Mouse (Mus musculus) adrenal gland, postnatal 25 days (tissue): ENCODE results near the gene Prex1. TPM values are rescaled to one million over a fixed set of nuclear protein-coding genes. Genes with fewer than 3 reads are reported as not detected.

Experiments
- DNase-seq: peaks from one replicate; pipeline ENCODE4 v3.0.0; 2021; ENCODE audit warnings: mixed read lengths
- total RNA-seq: library from RNA; stranded (reverse); gene quantifications from 2 replicates; pipeline ENCODE4 v1.2.3, GENCODE M21; 2021

Gene Prex1
- total RNA-seq, 1 experiment from 2014 or later: 14.1 TPM

- no peak for DNase-seq
Observed at GRCm38 (mm10) chr2:166661971-166662370, 51.7 kb downstream of the Prex1 start.

DNA sequence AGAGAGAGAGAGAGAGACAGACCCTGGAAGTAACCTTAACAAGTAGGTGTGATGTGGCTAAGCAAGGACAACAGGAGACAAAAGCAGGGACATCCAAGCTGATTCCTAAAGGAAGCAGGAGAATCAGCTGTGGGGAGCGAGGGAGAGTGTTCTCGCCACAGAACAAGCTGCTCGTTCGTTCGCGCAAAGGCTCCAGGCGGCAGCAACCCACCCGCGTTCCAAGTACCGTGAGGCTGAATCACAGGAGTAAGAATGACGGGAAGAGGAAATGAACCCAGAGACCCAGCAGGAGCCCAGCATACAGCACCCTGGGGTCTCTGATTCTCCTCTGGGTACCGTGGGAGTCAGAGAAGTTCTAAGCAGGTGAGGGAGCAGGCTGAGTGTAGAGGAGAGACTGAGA, 52.1 kb downstream of the Prex1 start:
- no peak for DNase-seq

DNA sequence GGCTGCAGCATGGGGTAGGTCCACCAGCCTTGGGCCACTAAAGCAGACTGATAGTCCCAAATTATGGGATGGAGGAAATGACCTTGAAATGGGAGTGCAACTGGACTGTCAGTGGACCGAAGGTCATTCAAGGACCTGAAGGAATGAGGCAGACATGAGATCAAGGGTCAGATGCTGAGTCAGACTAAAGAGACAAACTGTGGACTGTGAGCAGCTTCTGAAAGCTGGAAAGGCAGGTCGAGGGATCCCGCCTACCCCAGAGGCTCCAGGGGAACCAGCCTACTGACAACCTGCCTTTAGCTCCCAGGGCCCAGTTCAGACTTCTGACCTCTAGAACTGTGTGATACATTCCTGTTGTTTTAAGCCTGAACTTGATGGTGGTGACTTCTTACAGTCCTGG, 55.3 kb downstream of the Prex1 start:
- no peak for DNase-seq

- no peak for DNase-seq
Observed at GRCm38 (mm10) chr2:166657451-166658011, 56.1 kb downstream of the Prex1 start.

DNA sequence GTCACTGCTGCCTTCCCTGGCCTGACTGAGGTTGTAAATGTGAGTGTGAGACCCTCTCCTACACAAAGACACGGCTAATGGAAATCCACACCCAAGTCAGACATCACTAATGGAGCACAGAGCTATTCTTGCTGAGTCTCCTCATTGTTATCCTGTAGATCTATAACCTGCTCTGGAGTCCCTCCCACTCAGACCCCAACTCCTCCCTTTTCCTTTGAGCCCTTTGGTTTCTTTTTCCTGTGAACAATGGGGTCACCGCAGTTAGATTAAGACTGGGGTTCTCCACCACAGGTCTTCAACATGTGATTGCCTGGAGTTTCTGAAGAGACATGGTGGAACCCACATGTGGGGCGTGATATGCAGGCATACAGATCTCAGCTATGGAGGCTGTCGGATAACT, 57.0 kb downstream of the Prex1 start:
- no peak for DNase-seq

DNA sequence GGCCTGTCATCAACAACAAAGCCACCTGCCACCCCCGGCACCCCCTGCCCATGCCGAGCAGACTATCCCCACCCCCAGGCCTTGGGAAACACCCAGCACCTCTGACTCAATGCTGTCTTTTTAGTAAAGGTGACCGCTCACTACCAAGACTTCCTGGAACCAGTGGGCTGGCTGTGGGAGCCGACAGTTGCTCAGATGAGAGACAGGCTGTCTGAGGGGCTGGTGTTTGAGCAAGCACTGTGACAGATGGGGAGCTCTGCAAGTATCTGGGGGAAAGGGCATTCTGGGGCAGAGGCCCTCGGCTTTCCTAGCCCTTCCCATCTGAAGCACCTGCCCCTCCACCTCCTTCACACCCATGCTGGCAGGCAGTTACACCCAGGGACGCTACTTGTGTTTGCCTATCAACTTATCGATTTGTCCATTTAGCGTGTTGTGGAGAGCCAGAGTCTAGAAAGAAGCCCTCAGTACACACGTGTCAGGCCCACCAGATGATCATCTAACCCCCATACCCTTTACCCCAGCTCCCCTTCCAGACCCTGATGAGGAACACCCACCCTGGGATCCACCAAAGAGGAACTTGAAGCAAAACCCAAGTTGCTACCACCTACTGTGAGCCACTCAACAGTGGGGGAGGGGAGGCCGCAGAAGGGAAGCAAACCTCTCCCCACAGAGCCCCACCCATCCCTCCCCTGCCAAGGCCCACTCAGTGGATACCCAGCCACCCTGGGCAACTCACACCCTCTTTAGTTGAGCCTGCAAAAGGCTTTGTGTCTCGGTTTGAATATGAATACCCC, 57.7 kb downstream of the Prex1 start:
- no peak for DNase-seq

DNA sequence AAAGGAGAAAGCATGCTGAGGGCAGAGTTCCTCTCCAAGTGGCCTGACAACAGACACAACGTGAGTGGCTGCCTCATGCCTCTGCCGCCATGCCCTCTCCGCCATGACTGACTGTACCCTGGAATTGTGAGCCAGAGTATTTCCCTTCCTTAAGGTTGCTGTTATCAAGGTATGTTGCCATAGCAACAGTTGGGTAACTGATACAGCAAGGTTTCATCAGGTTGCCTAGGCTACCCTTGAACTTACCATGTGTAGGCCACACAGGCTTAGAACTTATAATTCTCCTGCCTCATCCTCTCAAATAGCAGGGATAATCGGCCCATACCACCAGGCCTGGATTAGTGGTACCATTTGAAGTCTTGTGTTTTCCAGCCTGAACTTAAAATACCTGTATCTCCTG, 58.3 kb downstream of the Prex1 start:
- DNase-seq: no peak

- no peak for DNase-seq
Observed at GRCm38 (mm10) chr2:166654875-166655274, 58.8 kb downstream of the Prex1 start.

- no peak for DNase-seq
Observed at GRCm38 (mm10) chr2:166653564-166653963, 60.1 kb downstream of the Prex1 start.

DNA sequence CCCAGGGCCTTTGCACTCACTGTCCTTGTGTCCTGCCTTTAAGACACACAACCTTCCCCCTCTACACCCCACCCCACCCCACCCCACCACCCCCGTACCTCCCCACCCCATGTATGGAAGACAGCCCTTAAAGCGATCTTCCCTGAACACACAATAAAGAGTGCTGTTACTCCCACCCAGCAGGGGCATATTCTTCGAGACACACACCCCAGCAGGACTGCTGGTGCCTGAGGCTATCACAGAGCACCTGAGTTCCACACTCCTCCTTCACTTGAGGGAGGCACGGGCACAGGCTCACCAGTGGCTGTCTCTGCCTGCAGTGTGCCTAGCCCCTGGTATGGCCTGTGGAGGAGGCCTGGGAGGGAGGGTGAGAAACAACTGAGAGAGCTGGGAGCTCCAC, 61.0 kb downstream of the Prex1 start:
- no peak for DNase-seq

DNA sequence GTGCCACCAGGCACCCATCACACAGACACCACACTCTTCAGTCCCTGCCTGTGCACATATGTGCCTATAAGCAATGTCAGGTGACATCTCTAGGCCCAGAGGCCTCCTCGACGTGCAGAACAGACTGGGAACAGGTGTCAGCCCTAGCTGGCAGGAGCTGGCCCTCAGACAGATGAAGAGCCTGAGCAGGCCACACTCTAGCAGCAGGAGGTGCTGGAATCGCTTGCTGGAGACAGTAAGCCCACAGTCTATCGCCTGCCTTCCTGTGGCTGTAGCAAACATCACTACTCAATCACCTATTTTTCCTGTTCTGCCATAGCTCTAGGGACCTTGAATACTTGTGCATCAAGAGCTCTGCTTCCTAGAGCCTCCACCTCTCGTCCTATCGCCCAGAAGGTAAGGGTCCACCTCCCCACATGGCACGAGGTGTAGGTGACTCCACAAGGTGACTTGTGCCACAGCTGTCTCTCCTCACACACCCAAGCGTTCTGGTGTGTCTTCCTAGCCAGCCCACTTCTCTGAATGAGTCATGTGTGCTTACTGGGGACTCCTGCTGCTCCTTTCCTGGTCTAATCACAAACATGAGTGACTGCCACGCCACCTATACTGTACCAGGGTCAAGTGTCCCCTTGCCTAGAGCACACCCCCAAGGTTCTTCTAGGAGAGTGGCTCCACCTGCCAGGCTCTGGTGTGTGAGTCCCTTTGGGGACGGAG, 62.2 kb downstream of the Prex1 start:
- no peak for DNase-seq

- no peak for DNase-seq
Observed at GRCm38 (mm10) chr2:166650414-166650813, 63.2 kb downstream of the Prex1 start.

DNA sequence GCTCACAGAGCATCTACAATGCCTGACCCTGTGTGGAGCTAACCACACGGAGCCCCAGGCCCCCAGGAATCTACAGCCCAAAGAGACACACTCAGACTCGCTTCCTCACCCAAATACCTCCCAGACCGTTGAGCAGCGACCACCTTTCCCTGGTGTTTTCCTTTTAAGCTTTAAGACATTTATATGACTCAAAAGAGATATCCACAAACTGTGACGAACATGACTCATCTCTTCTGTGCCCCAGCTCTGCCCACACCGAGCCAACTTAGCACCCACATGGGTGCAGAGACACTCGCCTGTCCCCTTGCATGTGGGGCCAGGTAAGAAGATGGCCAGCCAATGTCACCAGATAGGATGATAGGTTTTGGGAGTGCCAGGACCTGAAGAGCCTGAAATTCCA, 66.4 kb downstream of the Prex1 start:
- no peak for DNase-seq

DNA sequence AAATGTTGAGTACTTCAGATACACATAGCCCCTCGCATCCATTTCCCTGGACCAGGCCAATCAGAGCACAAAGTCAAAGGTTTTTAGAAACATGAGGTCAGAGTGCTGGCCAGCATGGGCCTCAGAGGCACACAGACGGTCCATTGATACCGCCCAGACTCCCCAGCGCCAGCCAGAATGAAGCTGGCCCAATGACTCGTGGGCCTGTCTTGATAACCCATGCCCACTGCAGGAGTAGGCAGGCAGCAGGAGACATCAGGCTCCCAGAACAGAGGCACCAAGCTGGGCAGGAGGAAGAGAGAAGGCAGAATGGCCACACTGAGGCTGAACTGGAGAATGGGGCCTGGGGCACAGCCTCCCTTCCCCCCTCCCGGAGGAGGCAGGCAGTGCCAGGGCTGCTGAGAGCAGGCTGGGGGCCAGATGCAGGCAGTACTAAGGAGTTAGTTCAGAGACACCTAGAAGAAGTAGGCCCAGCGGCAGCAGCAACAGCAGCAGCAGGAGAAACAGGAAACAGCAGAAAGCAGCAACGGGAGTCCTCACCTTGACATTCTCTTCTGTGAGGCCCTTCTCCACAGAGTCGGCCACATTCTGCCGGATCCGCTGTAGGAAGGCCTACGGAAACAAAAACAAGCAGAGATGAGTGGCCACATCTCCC, 67.1 kb downstream of the Prex1 start:
- no peak for DNase-seq

DNA sequence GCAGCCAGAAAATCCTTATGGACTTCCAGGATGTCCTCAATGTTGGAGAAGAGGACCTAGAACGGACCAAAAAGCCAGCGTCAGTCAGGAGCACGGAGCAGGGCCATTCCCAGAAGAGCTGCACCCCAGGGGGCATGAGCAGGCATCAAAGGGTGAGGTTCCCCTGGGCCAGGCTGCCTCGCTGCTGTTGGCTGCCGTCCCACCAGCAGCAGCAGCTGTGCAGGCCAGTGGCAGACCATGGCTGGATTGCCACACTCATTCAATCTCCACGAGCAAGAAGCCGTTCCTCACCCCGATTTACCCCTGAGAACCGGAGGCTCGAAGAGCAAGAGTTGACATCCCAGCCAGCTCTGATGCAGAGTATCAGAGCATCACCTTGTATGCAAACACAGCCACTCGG, 68.8 kb downstream of the Prex1 start:
- no peak for DNase-seq

GRCm38 (mm10) chr2:166642581-166642987, 71.0 kb downstream of the Prex1 start:
- DNase-seq: no peak

- DNase-seq: no peak
Observed at GRCm38 (mm10) chr2:166639750-166640149, 73.9 kb downstream of the Prex1 start.

DNA sequence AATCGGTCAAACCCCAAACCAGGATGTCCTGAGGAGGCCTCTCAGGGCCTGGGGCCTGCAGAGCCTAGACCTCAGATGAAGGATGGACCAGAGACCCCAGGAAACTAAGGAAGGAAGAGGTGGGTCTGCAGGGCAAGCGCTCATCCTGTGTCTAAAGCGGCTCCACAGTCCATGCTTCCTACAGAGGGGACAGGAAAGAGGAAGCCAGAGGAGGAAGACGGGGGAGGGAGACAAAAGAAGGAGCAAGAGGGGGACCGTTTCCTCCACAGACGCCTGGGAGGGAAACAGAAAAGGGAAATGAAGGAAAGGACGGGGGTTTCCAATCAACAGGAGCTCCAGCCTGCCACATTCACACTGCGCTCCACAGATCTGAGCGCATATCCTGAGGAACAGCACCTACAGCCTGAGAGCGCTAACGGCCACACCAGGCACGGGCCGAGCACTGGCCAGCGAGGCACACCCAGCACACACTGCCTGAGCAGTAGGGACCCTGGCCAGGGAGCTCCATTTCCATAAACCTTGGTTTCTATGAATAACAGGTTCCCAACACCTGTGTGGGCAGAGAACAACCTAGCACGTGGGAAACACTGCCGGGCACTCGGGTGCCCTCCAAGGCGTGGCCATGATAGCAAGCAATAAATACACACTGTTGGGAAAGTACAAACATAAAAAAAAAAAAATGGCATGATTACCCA, 74.5 kb downstream of the Prex1 start:
- no peak for DNase-seq

DNA sequence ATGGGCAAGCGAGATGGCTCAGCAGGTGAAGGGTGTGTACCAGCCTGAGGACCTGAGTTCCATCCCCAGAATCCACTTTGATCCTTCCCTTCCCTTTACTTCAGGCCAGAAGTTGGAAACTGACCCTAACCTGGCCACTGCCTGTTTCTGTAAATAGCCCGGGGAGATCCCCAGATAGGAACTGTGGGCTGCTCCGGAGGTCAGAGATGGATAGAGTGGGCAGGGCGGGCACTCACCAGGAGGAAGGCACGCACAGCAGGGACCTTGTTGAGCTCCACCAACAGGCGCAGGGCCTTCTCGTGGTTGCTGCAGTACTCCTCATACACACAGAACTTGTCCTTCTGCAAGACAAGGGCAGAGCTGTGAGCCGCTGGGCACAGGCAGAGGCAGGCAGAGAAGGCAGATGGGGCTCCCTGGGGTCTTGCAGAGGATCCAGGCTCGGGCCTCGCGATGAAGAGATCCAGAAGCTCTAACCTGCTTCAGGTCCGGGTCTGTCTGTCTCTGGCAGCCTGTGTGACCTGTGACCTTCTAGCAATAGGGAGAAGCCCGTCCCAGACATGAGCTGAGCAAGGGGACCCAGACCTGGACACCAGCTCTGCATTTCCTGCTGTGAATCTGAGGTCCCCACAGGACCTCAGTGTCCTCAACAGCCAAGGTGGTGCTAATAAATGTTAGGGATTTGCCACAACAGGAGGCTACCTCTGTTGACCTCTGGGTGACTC, 75.4 kb downstream of the Prex1 start:
- DNase-seq: no peak

DNA sequence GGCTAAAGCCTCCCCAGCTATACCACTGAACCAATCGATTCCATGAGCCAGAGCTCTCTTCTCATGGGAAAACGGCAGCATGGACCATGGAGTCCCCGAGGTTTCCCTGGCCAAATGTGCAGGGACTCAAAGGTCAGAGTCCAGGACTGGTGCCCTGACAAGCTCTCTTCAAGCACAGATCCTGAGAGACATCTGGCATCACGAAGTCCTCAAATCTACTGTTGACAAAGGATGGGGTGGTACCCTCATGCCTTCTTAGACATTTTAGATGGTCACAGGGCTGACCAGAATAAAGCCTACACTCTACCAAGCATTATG, 76.0 kb downstream of the Prex1 start:
- DNase-seq: no peak

GRCm38 (mm10) chr2:166636867-166637672, 76.6 kb downstream of the Prex1 start:
- DNase-seq: no peak
